Mouse (Mus musculus): Measurements from ENCODE around the gene BC029722. TPM values are rescaled to one million over a fixed set of nuclear protein-coding genes. Genes with fewer than 3 reads are reported as not detected.
A peak's percentile ranks its signal among the peaks of the same experiment; 100 is the strongest.

Gene BC029722
- polyA plus RNA-seq, 1 experiment = 81.7 TPM

DNA sequence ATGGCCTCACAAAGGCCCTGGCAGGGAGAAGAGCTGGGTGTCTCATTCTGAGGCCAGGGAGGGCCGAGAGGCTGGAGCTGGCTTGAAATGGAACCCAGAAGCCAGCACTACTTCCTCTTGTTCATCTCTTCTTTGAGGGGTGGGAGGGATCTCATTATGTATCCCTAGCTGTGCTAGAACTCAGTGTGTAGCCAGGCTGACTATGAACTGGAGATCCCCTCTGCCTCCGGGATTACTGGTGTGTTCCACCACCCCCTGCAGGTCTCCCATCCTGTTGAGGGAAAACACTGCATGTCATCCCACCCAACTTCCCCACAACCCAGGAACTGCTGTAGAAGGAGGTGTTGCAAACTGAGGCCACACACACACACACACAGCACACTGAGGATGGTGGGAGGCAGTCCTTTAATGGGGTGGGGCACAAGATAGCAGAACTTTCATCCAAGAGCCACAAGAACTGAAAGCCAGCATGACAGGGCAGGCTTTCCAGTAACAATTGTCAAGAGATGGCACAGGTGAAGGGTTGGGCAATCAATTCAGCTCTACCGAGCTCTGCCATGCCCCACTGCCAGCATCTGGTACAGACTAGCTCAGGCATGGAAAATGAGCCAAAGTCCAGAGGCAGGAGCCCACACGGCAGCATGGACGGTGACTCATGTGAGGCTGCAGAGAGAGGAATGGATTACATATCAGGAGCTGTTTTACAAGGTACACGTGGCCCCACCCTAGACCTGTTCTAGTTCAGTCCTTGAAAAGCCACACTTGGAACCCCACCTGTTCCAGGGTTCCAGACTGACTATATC, 424 bp upstream of the BC029722 start:
- peak in 1 of 2 experiments; percentile 33 for DNase-seq (ENCODE audit: extremely low spot score in 1 of 2, low spot score in 1 of 2)

DNA sequence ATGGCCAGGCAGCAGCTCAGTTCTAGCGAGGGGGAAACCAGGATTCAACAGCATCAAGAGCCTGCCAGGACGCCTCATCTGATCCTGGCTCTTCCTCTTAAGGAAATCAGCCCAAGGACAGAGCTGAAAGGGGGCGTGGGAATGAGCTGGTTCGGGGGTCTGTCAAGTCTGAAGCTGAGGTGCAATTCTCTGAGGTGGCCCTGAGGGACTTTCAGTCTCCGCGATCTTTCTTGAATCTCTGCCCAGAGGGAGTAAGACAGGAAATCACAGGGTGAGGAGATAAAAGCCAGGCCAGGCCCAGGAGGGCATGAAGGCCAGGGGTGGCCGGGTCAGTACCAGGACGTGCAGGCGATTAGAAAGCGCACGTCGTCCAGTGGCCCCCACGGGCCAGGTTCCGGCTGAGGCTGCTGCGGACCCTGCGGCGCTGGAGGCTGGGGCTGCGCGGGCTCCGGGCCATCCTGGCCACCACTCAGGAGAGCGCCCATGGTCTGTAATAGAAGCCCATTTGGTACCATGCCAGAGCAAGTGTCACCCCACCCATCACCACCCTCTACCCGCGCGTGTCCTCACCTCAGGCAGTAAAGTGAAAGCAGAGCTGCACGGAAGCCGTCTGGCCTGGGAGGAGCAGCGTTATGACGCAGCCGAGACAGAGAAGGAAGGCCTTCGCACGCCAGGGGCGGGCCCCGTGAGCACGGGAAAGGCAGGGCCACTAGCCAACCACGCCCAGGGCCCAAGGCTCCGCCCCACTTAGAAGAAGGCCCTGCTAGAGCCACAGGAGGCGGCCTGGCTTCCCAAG, 432 bp downstream of the BC029722 start:
- peak; percentile 92 to 95 for DNase-seq (ENCODE audit: extremely low spot score in 1 of 2, low spot score in 1 of 2)

DNA sequence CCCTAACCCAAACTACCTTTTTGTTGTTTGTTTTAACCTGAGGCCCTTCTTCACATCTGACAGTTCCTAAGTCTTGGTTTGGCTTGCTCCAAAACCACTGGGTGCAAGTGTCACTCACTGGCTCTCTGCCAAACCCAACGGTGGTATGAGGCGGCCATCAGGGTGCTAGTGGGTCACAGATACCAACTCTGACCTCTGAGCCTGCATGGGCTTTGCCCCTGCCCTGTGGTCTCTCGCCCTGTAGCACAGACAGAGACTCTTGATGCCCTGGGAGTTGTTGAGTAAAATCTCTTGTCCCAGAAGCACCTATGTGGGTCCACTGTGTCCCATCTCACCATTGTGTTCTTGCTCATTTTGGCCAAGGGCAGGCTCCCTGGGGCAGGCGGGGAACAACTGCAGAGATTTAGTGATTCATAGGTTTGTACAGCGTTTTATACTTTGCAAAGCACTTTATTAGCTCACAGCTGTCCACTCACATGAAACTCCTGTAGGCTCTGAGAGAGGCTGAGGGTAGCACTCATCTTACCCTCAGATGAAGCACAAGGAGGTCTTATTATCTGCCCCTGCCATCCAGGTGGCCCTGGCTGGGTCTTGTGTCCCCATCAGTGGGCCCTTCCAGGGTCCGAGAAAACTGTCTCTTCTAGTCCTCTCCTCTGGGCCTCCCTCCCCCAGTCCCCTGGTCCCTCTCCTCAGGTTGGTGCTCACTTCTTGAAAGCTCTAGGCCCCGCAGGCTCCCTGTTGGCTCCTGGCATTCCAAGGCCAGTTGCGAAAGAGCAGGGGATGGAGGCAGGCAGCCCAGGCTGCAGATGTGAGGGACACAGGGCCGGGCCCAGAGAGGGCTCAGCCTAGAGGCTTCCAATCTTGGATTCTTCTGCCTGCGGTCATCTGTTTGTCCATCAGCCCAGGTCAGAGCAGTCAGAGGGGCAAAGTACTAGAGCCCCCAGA, 1.7 kb downstream of the BC029722 start:
- no peak for DNase-seq (ENCODE audit: extremely low spot score in 1 of 2, low spot score in 1 of 2)

DNA sequence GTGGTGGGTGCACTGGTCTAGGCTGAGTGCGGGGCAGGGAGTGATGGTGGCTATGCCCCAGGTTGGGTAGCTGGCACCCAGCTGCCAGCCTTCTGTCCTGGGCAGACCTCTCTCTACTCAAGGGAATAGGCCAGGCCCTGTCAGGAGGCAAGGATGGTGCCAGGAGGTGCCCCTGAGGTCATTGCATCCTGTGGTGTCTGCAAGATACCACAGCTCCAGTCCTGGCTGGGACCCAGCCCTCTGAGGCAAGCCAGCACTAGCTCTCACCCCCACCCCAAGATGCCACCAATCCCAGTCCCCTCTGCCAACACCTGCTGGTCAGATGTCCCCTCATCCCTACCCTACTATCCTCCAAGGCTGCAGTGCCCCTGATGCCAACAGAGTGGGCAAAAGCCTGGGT, 3.0 kb downstream of the BC029722 start:
- no peak for DNase-seq (ENCODE audit: extremely low spot score in 1 of 2, low spot score in 1 of 2)

DNA sequence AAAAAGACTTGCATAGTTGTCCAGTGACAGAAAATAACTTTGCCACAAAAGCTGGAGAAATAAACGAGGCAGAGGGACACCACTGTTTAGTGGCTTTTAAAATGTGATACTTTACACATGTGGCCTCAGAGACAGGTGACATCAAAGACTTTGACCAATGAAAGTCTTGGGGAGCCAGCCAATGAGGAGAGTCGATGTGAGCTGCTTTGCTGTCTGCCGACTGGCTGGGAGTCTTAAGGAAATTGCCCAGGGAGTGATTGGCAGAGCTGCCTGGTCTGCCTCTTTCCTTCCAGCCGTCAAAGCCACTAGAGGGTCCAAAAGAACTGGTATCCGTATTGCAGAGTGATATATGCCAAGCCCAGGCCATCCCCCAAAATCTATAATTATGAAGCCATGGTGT, 4.4 kb downstream of the BC029722 start:
- peak in 1 of 2 experiments; percentile 44 for DNase-seq (ENCODE audit: extremely low spot score in 1 of 2, low spot score in 1 of 2)

DNA sequence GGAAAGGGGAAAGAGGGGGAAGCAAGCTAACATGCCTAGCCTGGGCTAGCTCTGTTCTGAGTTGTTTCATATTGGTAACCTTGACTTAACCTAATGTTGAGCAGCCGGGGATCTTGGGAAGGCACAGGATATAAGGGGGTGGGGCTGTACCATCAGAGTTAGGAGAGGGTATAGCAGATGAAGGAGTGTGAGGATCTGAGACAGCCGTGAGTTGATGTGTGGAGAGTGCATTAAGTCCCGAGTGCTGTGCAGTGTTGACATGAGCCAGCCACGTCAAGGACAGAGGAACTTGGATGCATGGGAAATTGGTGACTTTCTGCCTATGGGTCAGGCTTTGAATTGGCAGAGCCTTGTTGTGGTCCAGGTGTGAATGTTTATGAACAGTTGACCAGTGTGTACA, 6.6 kb downstream of the BC029722 start:
- no peak for DNase-seq (ENCODE audit: extremely low spot score in 1 of 2, low spot score in 1 of 2)

DNA sequence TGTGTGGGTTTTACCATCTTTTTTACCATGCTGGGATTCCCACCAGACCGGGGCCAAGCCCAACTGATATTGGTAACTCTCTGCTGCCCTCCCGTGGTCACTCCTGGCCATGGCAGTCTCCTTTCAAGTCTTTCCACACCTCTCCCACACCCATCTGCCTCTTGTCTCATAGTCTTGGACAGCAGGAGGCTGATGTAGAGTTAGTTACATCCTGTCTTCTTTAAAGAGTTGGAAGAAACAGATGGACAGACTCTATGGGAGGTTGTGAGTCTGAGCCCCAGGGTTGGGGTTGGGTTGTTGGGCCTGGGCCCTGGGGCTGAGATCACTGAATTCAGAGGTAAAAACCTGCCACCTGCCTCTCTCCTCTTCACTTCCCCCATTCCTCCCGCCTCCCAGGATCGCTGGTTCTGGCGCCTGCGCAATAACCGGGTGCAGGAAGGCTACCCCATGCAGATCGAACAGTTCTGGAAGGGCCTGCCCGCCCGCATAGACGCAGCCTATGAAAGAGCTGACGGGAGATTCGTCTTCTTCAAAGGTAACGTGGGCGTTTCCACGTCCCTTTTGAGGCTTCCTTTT, 7.3 kb downstream of the BC029722 start:
- DNase-seq (ENCODE audit: extremely low spot score in 1 of 2, low spot score in 1 of 2) = peak; percentile 89 to 96

DNA sequence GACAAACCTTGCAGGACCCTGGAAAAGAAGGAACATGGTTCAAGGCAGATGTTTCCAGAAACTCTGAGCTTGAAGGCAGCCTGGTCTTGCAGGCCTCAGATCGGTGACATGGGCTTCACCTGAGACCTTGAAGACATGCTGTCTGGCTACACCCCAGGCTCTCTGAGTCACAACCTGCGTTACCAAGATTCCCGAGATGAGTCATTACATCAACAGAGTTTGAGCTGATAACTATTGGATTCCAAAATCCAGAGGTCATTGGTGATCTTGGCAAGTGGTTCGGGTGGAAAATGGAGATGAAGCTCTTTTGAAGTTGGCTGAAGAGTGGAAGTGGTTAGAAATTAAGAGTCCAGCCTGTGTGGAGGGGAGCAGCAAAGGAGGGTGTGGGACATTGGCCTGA, 9.6 kb downstream of the BC029722 start:
- no peak for DNase-seq (ENCODE audit: extremely low spot score in 1 of 2, low spot score in 1 of 2)

DNA sequence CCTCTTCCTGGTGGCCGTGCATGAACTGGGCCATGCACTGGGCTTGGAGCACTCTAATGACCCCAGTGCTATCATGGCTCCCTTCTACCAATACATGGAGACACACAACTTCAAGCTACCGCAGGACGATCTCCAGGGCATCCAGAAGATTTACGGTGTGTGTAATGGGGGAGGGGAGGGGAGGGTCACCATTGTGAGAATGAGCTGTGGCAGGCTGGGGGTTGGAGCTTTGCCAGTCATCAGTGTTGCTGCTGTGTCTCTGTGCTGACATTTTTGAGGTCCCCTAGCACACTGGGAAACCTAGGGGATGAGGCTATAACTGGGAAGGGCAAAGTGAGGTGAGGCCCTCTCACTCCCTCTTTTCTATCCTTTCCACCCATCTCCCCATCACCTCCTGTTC, 11.8 kb downstream of the BC029722 start:
- DNase-seq (ENCODE audit: extremely low spot score in 1 of 2, low spot score in 1 of 2) = no peak

DNA sequence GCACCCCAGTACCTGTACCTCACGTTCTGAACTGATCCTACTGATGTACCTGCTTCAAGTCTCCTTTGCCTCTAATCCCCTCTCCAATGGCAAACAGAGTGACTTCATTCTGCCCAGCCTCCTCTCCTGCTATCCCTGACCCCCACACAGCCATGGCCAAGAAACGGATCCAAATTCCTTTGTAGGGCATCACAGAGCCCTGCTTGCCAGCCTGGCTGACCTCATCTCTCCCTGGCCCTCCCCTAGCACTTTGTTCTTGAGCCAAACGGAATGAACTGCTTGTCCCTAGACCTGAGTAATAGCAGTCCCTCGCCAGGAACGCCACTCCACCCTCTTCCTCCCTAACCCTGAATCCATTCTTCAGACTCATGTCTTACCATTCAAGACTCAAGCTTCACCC, 12.7 kb downstream of the BC029722 start:
- no peak for DNase-seq (ENCODE audit: extremely low spot score in 1 of 2, low spot score in 1 of 2)

DNA sequence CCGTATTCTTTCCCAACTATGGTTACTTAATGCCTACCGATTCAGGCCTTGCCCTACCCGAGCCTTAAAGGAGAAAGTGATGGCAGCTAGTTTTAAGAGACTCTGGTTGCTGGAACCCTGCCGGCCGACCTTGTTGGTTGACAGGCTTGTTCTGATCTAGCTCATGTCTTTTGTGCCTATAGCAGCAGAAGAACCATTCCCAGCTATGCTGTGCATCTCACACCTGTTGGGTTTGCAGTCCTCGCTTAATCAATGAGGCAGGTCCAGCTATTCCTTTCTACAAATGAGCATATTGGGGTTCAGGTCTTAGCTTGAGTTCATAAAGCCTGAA, 13.3 kb downstream of the BC029722 start:
- no peak for DNase-seq (ENCODE audit: extremely low spot score in 1 of 2, low spot score in 1 of 2)

DNA sequence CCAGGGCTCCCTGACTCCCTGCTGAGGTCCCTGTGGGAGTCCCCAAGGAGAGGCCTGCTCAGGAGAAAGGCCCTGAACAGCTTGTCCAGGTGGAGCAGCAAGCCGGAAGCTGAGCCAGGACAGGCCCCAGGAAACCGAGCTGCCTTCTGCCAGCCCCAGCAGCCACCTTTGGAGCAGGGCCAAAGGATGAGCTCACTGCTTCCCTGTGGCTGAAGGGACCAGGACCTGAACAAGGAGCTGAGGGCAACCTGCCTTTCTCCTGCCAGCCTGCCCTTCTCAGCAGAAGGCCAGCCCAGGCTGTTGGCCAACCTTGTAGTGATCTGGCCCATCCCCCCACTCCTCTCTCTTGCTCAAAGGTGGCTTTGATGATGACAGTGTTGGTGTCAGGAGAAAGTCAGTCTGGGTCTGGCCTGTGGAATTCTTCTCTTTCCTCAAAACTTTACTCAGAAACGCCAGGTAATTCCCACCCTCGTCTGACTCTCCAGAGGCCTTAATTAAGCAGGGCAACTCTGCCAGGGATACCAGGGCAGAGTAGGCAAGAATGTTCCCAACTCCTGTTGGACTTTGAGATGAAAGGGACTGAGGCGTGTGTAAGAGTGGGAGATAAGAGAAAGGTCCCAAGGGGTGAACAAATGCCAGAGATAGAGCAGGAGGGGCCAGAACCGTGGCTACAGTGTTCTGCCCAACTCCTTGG, 13.8 kb downstream of the BC029722 start:
- DNase-seq (ENCODE audit: extremely low spot score in 1 of 2, low spot score in 1 of 2) = no peak

DNA sequence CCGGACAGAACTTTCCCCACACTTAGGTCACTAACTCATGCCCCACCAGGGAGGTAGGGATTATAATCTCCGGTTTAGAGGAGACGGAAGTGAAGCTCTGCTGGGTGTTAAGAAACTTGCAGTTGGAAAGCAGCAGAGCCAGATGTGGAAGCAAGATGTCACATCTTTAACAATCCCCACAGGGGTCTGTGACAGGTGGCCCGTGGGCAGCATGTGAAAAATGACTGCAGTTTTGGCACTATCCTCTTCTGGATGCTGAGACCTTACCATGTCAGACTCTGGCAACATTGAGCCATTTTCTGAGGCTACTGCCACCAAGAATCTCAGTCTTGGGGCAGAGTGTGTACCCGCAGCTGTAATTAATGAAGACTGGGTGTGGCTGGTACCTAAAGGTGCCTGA, 15.2 kb downstream of the BC029722 start:
- no peak for DNase-seq (ENCODE audit: extremely low spot score in 1 of 2, low spot score in 1 of 2)

DNA sequence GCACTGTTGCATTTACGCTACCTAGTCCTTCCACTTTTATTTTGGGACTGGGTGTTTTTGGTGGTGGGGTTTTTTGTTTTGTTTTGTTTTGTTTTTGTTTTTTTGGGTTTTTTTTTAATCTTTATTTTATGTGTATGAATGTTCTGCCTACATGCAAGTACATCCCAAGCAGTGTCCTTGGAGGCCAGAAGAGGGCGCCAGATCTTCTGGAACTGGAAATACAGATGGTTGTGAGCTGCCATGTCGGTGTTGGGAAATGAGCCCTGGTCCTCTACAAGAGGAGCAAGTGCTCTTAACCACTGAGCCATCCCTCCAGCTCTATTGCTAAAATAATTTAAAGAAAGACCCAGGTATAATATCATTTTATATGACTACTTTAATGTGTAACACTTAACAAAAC, 16.5 kb downstream of the BC029722 start:
- no peak for DNase-seq (ENCODE audit: extremely low spot score in 1 of 2, low spot score in 1 of 2)

DNA sequence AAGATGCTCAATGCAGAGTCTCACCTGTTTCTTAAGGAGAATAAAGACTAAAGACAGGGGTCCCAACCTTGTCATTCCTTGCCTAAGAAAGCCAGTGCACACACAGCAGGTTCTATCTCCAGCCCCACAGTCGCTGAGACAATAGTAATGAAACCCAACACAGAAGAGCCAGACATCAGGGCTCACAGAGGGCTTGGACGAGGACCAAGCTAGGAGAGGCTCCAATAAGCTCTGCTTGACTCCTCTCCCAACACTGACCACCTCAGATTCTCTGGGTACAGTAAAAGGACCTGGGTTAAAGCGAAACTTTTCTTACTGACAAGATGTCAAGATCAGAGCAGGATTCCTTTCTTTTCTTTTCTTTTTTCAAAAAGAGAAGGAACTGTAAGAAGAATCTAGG, 20.6 kb downstream of the BC029722 start:
- no peak for DNase-seq (ENCODE audit: extremely low spot score in 1 of 2, low spot score in 1 of 2)

DNA sequence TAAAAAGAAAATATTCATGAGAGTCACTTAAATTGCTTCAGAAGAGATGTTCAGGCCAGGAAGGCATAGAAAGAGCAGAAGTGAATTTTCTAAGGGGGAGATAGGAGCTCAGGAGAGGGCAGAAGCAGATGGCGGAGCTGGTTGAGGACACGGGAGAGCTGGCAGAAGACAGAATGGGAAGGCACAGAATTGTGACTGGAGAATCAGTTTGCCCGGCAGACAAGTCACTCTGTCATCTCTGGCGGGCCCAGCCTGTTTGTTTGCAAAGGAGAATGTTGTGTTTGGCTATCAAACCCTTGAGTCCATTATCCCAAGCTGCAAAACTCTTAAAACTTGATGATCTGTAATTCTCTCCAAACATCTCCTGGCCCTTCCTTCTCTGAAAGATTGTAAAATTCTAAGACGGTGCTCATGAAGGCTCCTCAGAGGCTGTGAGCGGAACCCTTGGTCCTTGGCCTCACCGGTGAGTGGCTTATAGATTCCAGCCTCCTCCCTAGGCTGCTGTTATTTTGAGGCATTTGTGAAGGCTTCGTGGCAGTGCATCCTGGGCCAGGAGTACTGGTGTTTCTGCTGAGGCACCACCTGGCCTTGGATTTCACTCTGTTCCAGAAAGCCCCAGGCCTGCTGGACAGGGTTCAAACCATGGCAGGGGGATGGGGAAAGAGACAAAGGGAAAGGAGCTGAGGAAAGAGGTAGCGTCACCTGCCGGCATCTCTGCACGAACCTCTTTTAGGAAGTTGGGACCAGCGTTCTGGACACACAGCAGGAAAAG, 24.4 kb downstream of the BC029722 start:
- no peak for DNase-seq (ENCODE audit: extremely low spot score in 1 of 2, low spot score in 1 of 2)

DNA sequence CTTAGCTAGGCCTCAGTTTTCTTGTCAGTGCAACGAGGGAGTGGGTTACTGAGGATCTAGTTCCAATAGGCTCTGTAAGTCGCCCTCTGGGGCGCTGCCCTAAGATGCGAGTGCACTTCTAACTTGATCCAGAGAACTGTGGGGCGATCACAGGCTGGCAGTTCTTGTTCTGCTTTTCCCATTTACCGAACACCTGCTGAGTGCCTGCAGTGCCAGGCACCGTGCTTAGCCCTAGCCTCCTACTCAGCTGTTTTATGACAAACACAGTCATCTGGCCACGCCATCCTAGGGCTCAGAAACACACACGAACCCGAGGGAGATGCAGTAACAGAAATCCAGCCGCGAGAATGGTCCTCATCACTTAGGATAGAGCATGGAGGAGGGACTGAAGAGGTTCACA, 26.3 kb downstream of the BC029722 start:
- DNase-seq (ENCODE audit: extremely low spot score in 1 of 2, low spot score in 1 of 2) = no peak

DNA sequence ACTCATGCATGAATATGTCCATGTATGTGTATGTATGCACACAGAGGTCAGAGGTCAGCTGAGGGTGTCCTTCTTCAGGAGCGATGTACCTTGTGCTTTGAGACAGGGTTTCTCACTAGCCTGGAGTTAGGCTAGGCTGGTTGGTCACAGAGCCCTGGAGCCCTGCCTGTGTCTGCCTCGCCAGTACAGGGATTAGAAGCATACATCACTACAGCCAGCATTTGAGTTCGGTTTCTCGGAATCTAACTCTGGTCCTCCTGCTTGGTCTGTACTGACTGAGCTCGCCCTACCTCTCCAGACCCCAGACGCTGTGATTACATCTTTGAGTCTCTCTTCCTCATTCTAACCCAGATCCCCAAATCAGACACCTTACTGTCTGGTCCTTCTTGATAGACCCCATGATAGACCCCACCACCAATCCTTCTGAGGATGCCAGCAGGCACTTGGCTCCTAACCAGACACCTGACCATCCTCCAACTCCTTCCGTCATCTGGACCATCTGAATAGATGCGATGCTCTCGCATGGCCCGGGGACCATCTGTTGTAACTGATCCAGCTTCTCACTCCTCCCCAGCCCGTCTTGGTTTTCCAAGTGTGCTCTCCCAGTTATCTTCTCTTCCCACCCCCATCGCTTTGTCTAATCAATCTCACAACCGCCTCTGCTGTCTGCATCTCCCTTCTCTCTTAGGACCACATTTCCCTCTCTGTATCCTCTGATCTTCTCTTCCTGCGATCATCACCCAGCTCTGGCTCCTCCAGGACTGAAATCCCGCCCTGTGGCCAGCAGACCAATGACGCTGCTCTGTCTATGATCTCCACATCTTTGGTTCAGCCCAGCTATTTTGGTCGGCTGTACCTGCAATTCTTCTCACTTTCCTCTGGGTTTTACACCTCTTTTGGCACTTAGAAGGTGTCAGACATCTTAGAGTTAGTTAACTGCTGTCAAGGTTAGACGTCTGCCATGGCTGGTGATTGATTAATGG, 31.0 kb downstream of the BC029722 start:
- no peak for DNase-seq (ENCODE audit: extremely low spot score in 1 of 2, low spot score in 1 of 2)

Measured in frontal cortex, adult 2 months (tissue).